Mouse (Mus musculus) kidney, embryonic 15.5 days (tissue): ENCODE results near the gene Uhrf1bp1. TPM values are rescaled to one million over a fixed set of nuclear protein-coding genes. Genes with fewer than 3 reads are reported as not detected.

ENCODE experiments used
- ATAC-seq: fragments of 200-750 bp; cut with Nextera tagmentation; replicated peaks from 2 replicates; pipeline ENCODE4 v1.8.0; 2017; ENCODE audit warnings: moderate TSS enrichment; ENCODE audit not compliant: low FRiP score
- H3K27ac ChIP-seq: fragments of 300-500 bp; sonication (generic); 2 replicates; pipeline ENCODE4 v1.5.1; 2015; ENCODE audit warnings: mild to moderate bottlenecking, inconsistent platforms
- H3K27me3 ChIP-seq: fragments of 300-500 bp; sonication (generic); 2 replicates; pipeline ENCODE4 v1.6.1; 2015; ENCODE audit warnings: inconsistent platforms
- H3K36me3 ChIP-seq: fragments of 300-500 bp; sonication (generic); 2 replicates; pipeline ENCODE4 v1.6.1; 2015; ENCODE audit warnings: inconsistent platforms
- H3K4me1 ChIP-seq: fragments of 300-500 bp; sonication (generic); 2 replicates; pipeline ENCODE4 v1.6.1; 2015; ENCODE audit warnings: inconsistent platforms
- H3K4me2 ChIP-seq: fragments of 300-500 bp; sonication (generic); 2 replicates; pipeline ENCODE4 v1.6.1; 2015; ENCODE audit warnings: moderate library complexity, mild to moderate bottlenecking, inconsistent platforms
- H3K4me3 ChIP-seq: fragments of 300-500 bp; sonication (generic); replicated peaks from 2 replicates; pipeline ENCODE4 v1.5.1; 2015; ENCODE audit warnings: mild to moderate bottlenecking, inconsistent platforms
- H3K9ac ChIP-seq: fragments of 300-500 bp; sonication (generic); 2 replicates; pipeline ENCODE4 v1.6.1; 2015; ENCODE audit warnings: mild to moderate bottlenecking, inconsistent platforms
- H3K9me3 ChIP-seq: fragments of 300-500 bp; sonication (generic); replicated peaks from 2 replicates; pipeline ENCODE4 v1.6.1; 2016; ENCODE audit warnings: inconsistent platforms
- WGBS: fragments of 180-500 bp; shearing (Covaris S2); methylation state at CpG from one replicate; pipeline ENCODE4 v1.1.7; 2015; ENCODE audit warnings: mixed read lengths; 5-methylcytosine and 5-hydroxymethylcytosine counted together
- polyA plus RNA-seq: library from polyadenylated mRNA; unstranded; fragments of >200 nt; fragmentation: Nextera tagmentation; extraction: Ambion mirVana; gene quantifications from 2 replicates; pipeline ENCODE4 v1.2.1, GENCODE M21; 2015

Gene Uhrf1bp1
- polyA plus RNA-seq, 1 experiment from 2014 or later: 7.9 TPM

GRCm38 (mm10) chr17:27856798-27857648 lies 782 bp downstream of the Uhrf1bp1 start:
- H3K27ac ChIP-seq: peak overlapping the region; percentile 88
- 1% methylated on average over 51 of the region's 52 CpGs for WGBS
- H3K27me3 ChIP-seq: no peaks in the 10 kb centered on the region
- peak overlapping the region; percentile 80 for H3K9ac ChIP-seq
- H3K36me3 ChIP-seq: peaks cover 27% of the 10 kb centered on the region
- peak overlapping the region; percentile 86 for H3K4me2 ChIP-seq
- ATAC-seq: peak; percentile 62
- H3K4me3 ChIP-seq: peak overlapping the region; percentile 74
- no peaks in the 10 kb centered on the region for H3K9me3 ChIP-seq
- peaks cover 36% of the 10 kb centered on the region for H3K4me1 ChIP-seq

- peak overlapping the region; percentile 88; the same call in 1 of the 2 replicates for H3K27ac ChIP-seq
Observed at GRCm38 (mm10) chr17:27857649-27858475, 1.6 kb downstream of the Uhrf1bp1 start.

DNA sequence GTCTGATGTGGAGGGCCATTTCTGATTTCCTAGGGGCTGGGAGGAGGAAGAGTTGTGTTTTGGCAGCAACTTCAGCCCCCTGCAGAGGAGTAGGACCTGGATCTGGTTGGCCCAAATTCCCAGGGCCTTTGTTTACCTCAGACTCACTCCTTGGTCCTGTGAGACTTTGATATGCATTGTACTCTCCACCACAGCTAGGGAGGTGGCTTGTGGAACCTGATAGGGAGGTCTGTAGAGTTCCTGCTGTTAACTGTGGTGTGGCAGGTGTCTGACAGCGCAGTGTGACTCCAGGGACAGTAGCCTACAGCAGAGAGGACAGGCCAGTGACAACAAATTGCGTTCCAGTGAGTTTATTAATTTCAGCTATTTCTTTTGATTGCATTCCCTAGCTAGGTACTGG lies 2.9 kb downstream of the Uhrf1bp1 start:
- ATAC-seq: no peak; the same call in 1 of the 2 replicates
- Histone ChIP-seq H3K27me3 (no peaks in the 10 kb centered on the region), H3K4me1 (peaks cover 36% of the 10 kb centered on the region), H3K4me3 (no peak overlapping the region), H3K36me3 (peaks cover 6% of the 10 kb centered on the region), H3K27ac (no peak overlapping the region), H3K4me2 (peak overlapping the region; percentile 86; the same call in 1 of the 2 replicates), H3K9ac (no peak overlapping the region), H3K9me3 (no peaks in the 10 kb centered on the region)
- whole genome bisulfite sequencing: 38% methylated on average over 2 of the region's 2 CpGs

More at GRCm38 (mm10) chr17:27857649-27858475, 1.6 kb downstream of the Uhrf1bp1 start:
- peak overlapping the region; percentile 74 for H3K4me3 ChIP-seq
- H3K9me3 ChIP-seq: no peaks in the 10 kb centered on the region
- H3K9ac ChIP-seq: peak overlapping the region; percentile 80
- ATAC-seq: no peak
- H3K4me1 ChIP-seq: peaks cover 36% of the 10 kb centered on the region
- 35% methylated on average over 11 of the region's 11 CpGs for WGBS
- peak overlapping the region; percentile 86 for H3K4me2 ChIP-seq
- no peaks in the 10 kb centered on the region for H3K27me3 ChIP-seq
- peaks cover 18% of the 10 kb centered on the region for H3K36me3 ChIP-seq

DNA sequence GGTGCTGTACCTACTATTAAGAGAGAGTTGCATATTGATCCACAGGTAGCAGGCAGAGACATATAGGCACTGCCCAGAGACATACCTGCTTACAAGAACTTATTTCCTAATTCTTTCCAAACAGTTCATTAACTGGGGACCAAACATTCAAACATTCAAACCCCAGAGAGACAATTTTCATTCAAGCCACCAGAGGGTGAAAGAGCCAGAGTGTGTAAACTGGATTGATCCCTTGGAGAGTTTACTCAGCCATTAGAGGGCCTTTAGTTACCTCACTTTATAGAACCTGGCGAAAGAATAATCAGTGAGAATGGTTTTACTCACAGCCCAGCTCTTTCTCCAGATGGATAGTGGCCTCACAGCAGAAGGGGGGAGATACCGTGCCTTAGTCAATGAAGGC lies 9.2 kb downstream of the Uhrf1bp1 start:
- H3K4me3 ChIP-seq: no peak overlapping the region
- no peaks in the 10 kb centered on the region; the same call in 1 of the 2 replicates for H3K36me3 ChIP-seq
- 0 out of 2 replicates have a peak, but pooled peaks cover 3% of the 10 kb centered on the region for H3K4me1 ChIP-seq
- H3K9me3 ChIP-seq: no peaks in the 10 kb centered on the region
- no peak overlapping the region for H3K9ac ChIP-seq
- 86% methylated on average over 2 of the region's 2 CpGs for WGBS
- H3K4me2 ChIP-seq: no peak overlapping the region
- H3K27me3 ChIP-seq: no peaks in the 10 kb centered on the region
- no peak for ATAC-seq
- no peak overlapping the region for H3K27ac ChIP-seq

DNA sequence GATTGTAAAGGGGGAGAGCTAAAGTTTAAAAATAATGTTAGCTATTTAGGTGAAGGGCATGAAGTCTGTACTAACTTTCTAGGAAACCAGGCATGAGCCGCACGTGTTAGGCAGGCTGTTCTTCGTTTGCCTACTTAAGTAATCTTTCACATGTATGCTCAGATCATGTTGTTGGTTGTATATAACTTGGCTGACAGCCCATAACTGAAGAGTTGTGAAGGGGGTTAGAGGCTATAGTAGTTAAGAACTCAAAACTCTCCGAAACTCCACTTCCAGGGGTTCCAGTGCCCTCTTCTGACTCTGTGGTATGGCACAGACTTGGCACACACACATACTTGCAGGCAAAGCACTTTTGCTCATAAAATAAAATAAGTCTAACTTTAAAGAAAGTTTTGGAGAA lies 10.5 kb downstream of the Uhrf1bp1 start:
- H3K4me1 ChIP-seq: 0 out of 2 replicates have a peak, but pooled peaks cover 1% of the 10 kb centered on the region
- no peak overlapping the region for H3K4me3 ChIP-seq
- no peak overlapping the region for H3K27ac ChIP-seq
- H3K9me3 ChIP-seq: no peaks in the 10 kb centered on the region
- no peak for ATAC-seq
- no peak overlapping the region for H3K9ac ChIP-seq
- H3K27me3 ChIP-seq: no peaks in the 10 kb centered on the region
- 80% methylated on average over 4 of the region's 4 CpGs for WGBS
- H3K36me3 ChIP-seq: no peaks in the 10 kb centered on the region; the same call in 1 of the 2 replicates
- H3K4me2 ChIP-seq: no peak overlapping the region

GRCm38 (mm10) chr17:27871851-27872250 lies 15.6 kb downstream of the Uhrf1bp1 start:
- no peak overlapping the region for H3K27ac ChIP-seq
- H3K36me3 ChIP-seq: no peaks in the 10 kb centered on the region; the same call in 1 of the 2 replicates
- H3K27me3 ChIP-seq: no peaks in the 10 kb centered on the region
- ATAC-seq: no peak
- H3K4me2 ChIP-seq: no peak overlapping the region
- WGBS: 85% methylated on average over 3 of the region's 3 CpGs
- no peak overlapping the region for H3K9ac ChIP-seq
- peaks cover 13% of the 10 kb centered on the region; the same call in 1 of the 2 replicates for H3K4me1 ChIP-seq
- H3K4me3 ChIP-seq: no peak overlapping the region
- no peaks in the 10 kb centered on the region for H3K9me3 ChIP-seq

DNA sequence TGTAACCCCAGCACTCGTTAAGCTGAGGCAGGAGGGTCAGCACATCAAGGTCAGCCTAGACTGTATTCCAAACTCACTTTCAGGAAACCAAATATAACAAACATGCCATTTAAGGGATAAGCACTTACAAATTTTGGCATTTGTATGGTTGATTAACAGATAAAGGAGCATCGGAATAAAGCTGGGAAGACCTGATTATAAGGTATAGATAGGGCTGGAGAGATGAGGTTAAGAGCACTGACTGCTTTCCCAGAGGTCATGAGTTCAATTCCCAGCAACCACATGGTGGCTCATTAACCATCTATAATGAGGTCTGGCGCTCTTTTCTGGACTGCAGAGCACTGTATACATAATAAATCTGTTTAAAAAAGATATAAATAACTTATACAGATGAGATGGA lies 17.3 kb downstream of the Uhrf1bp1 start:
- 62% methylated on average over 3 of the region's 3 CpGs for WGBS
- ATAC-seq: no peak
- Histone ChIP-seq H3K4me2 (no peak overlapping the region), H3K4me1 (peaks cover 13% of the 10 kb centered on the region; the same call in 1 of the 2 replicates), H3K4me3 (no peak overlapping the region), H3K9me3 (no peaks in the 10 kb centered on the region), H3K36me3 (peaks cover 15% of the 10 kb centered on the region; the same call in 1 of the 2 replicates), H3K27ac (no peak overlapping the region), H3K27me3 (no peaks in the 10 kb centered on the region), H3K9ac (no peak overlapping the region)

DNA sequence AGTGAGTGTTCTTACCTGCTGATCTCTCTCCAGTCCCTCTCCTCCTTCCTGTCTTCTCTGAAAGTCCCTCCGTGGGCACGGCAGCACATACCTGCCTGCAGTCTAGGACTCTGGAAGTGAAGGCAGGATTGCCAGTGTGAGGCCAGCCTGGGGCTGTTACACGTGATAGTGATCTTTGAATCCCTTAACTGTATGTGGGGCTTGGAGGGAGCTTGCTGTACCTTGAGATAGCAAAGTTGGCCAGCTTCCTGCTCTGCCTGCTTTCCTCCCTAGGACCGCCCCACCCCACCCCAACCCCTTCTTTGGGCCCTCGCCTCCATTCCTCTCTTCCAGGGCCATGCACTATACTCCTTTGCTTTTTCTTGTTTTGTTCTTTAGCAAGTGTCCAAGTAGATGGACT lies 18.3 kb downstream of the Uhrf1bp1 start:
- H3K9ac ChIP-seq: no peak overlapping the region
- no peaks in the 10 kb centered on the region for H3K27me3 ChIP-seq
- no peak overlapping the region for H3K4me2 ChIP-seq
- H3K4me3 ChIP-seq: no peak overlapping the region
- no peaks in the 10 kb centered on the region for H3K9me3 ChIP-seq
- 0 out of 2 replicates have a peak overlapping the region, but pooled peaks have one; percentile 28 for H3K27ac ChIP-seq
- H3K36me3 ChIP-seq: peaks cover 24% of the 10 kb centered on the region
- H3K4me1 ChIP-seq: peaks cover 13% of the 10 kb centered on the region; the same call in 1 of the 2 replicates
- WGBS: 65% methylated on average over 5 of the region's 5 CpGs
- ATAC-seq: 0 out of 2 replicates have a peak, but pooled peaks have one; percentile 22

DNA sequence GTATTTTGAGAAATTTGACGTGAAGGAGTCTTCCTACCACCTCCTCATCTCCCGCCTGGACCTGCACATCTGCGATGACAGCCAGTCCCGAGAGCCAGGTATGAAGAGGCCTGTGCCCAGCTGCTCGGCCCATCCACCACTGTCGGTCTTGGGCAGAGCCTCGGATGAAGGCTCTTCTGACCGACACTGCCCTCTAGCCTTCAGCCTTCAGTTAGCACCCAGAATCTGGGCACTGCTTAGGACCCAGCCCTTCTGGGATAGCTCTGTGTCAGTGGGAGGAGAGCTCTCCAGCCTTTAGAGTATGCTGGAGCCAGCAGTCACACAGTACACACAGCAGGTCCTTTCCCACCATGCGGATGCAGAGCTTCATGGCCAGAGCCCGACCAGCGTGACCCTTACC lies 25.3 kb downstream of the Uhrf1bp1 start:
- H3K4me2 ChIP-seq: no peak overlapping the region
- WGBS: 60% methylated on average over 11 of the region's 11 CpGs

GRCm38 (mm10) chr17:27883129-27883528 lies 26.9 kb downstream of the Uhrf1bp1 start:
- H3K4me2 ChIP-seq: no peak overlapping the region
- ATAC-seq: no peak
- H3K4me1 ChIP-seq: no peaks in the 10 kb centered on the region
- H3K9me3 ChIP-seq: no peaks in the 10 kb centered on the region
- no peak overlapping the region for H3K27ac ChIP-seq
- no peak overlapping the region for H3K9ac ChIP-seq
- H3K27me3 ChIP-seq: no peaks in the 10 kb centered on the region
- no peak overlapping the region for H3K4me3 ChIP-seq
- WGBS: 91% methylated on average over 8 of the region's 8 CpGs
- H3K36me3 ChIP-seq: peaks cover 97% of the 10 kb centered on the region

More for the DNA sequence above, 25.3 kb downstream of the Uhrf1bp1 start:
- H3K27me3 ChIP-seq: no peaks in the 10 kb centered on the region
- ATAC-seq: 0 out of 2 replicates have a peak, but pooled peaks have one; percentile 36
- no peak overlapping the region for H3K9ac ChIP-seq
- H3K27ac ChIP-seq: no peak overlapping the region
- peaks cover 92% of the 10 kb centered on the region for H3K36me3 ChIP-seq
- H3K9me3 ChIP-seq: no peaks in the 10 kb centered on the region
- no peak overlapping the region for H3K4me3 ChIP-seq
- no peaks in the 10 kb centered on the region for H3K4me1 ChIP-seq

GRCm38 (mm10) chr17:27883994-27884393 lies 27.8 kb downstream of the Uhrf1bp1 start:
- Histone ChIP-seq H3K9me3 (no peaks in the 10 kb centered on the region), H3K27ac (no peak overlapping the region), H3K9ac (no peak overlapping the region), H3K4me1 (no peaks in the 10 kb centered on the region), H3K4me3 (no peak overlapping the region), H3K27me3 (no peaks in the 10 kb centered on the region), H3K36me3 (peaks cover 92% of the 10 kb centered on the region), H3K4me2 (no peak overlapping the region)
- no peak for ATAC-seq
- WGBS: 89% methylated on average over 6 of the region's 6 CpGs
